Mouse (Mus musculus): ENCODE measurements at regions not wholly inside any gene's neighbourhood (a gene's known extent, or its start where the extent isn't known, plus 50 kb on each side); places are given as distances from the start of the nearest gene placed in this dataset.

DNA sequence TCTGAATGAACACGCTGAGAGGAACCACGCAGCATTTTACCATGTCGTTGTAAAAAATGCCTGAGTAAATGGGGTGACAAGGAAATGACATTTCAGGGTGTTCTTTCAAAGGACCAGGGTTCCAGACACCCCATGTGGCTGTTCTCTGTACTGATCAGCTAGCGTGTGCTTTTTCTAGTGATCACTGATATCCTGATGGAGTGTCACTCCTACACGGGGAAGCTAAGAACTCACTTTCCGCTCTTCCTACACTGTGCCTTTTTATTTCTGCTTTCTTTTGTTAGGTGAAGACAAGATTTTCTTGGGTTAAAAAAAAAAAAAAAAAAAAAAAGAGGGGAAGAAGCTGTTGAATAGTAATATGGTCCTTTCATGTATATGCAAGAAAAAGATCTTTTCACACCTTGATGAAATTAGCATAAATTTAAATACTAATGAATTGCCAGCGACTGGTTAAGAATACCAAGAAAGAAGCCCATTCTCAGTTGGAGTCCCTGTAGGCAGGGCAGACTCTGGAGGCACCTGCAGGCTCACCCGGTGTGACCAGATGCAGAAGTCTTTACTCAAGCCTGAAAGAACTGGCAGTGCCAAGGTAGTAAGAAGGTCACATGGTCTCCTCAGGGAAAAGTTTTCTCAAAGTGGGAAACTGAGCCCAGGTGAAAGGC is 270.2 kb upstream of the Irx2 start:
- Histone ChIP-seq H3K36me3 (ENCODE audit: insufficient read depth, low read length) (no peaks in the 10 kb centered on the region), H3K9me3 (ENCODE audit: low read length) (no peaks in the 10 kb centered on the region), H3K4me1 (replicated peaks; ENCODE audit: low read depth, low read length) (peaks cover 6% of the 10 kb centered on the region), H3K27me3 (ENCODE audit: insufficient read depth, low read length) (peaks cover 6% of the 10 kb centered on the region; the same call in 1 of the 2 replicates), H3K4me3 (replicated peaks; ENCODE audit: low read length) (no peak overlapping the region)
- TF ChIP-seq POU5F1 (IDR thresholded peaks at IDR 0.05; ENCODE audit: borderline replicate concordance, low read length) (no peak), CTCF (conservative IDR thresholded peaks at IDR 0.05; ENCODE audit: low read length) (no peak), NANOG (IDR thresholded peaks at IDR 0.05; ENCODE audit: borderline replicate concordance, low read length) (no peak)

DNA sequence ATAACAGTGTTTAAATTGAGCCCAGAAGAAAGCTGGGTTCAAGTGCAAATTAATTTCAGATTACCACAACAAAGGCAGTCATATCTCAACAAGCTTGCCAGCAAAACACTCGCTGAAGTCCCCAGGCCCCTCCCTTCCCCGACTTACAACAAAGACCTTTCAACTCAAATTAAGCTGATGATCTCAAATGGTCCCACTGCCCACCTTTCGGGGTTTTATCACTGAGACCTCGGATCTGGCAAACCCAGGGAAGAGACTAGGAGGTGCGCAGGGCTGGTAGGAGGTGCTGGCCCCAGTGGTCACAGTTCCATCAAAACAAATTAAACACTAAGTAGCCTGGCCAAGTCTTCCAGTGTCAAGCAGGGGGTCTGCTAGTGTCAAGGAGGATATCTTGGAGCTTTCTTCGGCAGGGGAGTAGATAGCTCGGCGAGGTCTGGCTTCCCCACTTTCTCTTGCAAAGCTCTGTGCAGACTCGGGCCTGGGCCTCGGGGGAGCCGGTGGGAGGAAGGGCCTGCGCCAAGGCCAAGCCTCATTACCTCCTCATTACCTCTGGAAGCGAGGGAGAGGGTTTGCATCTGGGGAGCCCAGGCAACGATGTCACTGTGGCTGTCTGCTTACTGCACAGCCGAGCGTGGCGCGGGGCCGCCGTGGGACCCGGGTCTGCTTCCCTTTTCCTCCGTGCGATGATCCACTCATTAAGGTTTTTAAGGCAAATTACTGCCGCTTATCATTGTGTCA is 262.9 kb upstream of the Irx2 start:
- TF ChIP-seq POU5F1 (IDR thresholded peaks at IDR 0.05; ENCODE audit: borderline replicate concordance, low read length) (no peak), CTCF (conservative IDR thresholded peaks at IDR 0.05; ENCODE audit: low read length) (no peak), NANOG (IDR thresholded peaks at IDR 0.05; ENCODE audit: borderline replicate concordance, low read length) (no peak)
- H3K4me3 ChIP-seq (replicated peaks; ENCODE audit: low read length), result no peak overlapping the region
- no peaks in the 10 kb centered on the region; the same call in 1 of the 2 replicates for H3K27me3 ChIP-seq (ENCODE audit: insufficient read depth, low read length)
- H3K4me1 ChIP-seq (replicated peaks; ENCODE audit: low read depth, low read length), result no peaks in the 10 kb centered on the region
- H3K36me3 ChIP-seq (ENCODE audit: insufficient read depth, low read length), result no peaks in the 10 kb centered on the region
- peaks cover 31% of the 10 kb centered on the region for H3K9me3 ChIP-seq (ENCODE audit: low read length)

DNA sequence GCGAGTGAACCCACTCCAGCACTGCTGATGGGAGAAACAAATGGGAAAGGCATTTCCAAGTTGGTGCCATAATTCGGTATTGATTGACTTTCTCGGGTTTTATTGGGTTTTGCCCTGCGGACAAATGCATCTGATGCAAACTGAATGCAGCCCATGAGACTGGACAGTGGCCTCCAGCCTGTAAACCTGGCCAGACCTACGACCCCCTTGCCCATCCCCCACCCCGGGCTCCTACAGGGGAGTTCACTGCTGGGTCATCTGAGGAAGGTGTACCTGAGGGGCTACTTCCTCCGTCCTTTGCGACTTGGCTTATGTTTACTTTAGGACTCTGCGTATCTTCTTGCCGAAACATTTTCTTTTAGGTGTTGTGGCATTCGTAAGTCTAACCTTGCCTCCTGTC is 262.3 kb upstream of the Irx2 start:
- H3K36me3 ChIP-seq (ENCODE audit: insufficient read depth, low read length), result no peaks in the 10 kb centered on the region
- peaks cover 35% of the 10 kb centered on the region for H3K9me3 ChIP-seq (ENCODE audit: low read length)
- no peaks in the 10 kb centered on the region for H3K4me1 ChIP-seq (replicated peaks; ENCODE audit: low read depth, low read length)
- TF ChIP-seq CTCF (conservative IDR thresholded peaks at IDR 0.05; ENCODE audit: low read length), result no peak
- no peak for TF ChIP-seq POU5F1 (IDR thresholded peaks at IDR 0.05; ENCODE audit: borderline replicate concordance, low read length)
- no peak for TF ChIP-seq NANOG (IDR thresholded peaks at IDR 0.05; ENCODE audit: borderline replicate concordance, low read length)
- H3K27me3 ChIP-seq (ENCODE audit: insufficient read depth, low read length), result no peaks in the 10 kb centered on the region; the same call in 1 of the 2 replicates
- no peak overlapping the region for H3K4me3 ChIP-seq (replicated peaks; ENCODE audit: low read length)

DNA sequence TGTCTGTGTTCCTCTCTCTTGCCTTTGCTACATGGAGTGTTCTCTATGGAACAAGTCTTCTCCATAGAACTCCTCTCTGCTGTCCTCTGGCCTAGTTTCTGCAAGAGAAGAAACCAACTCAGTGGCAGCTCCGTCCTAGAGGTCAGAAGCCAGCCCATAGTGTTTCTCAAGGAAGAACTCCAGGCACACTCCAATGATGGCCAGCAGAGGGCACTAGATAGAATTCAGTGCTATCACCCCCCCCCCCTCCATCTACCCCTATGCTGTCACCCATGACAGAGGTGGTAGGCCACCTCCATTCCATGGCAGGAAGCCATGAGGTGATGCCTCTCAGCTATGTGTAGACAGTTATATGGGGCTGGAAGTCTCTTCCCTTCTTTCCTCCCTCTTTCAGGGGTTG is 258.5 kb upstream of the Irx2 start:
- TF ChIP-seq CTCF (conservative IDR thresholded peaks at IDR 0.05; ENCODE audit: low read length), result peak; percentile 22
- no peak for TF ChIP-seq POU5F1 (IDR thresholded peaks at IDR 0.05; ENCODE audit: borderline replicate concordance, low read length)
- no peak for TF ChIP-seq NANOG (IDR thresholded peaks at IDR 0.05; ENCODE audit: borderline replicate concordance, low read length)
- H3K9me3 ChIP-seq (ENCODE audit: low read length), result peaks cover 37% of the 10 kb centered on the region

DNA sequence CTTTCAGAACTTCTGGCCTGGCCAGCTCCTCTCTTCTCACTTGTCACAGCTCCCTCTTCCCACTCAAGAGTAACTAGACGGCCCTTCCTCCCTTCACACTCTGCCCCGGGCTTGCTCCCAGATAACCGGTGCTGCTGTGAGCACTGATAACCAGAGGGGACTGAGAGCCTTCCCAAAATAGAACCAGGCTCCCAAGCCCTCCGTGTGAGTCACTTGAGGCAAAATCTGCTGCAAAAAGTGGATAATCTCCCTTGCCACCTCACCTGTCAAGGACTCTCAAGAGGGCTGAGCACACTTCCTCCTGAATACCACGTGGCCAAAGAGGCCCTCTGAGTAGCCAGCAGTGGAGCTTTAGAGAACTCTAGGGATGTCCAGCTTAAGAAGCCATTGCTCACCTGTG is 257.6 kb upstream of the Irx2 start:
- Histone ChIP-seq H3K27me3 (ENCODE audit: insufficient read depth, low read length) (no peaks in the 10 kb centered on the region; the same call in 1 of the 2 replicates), H3K4me1 (replicated peaks; ENCODE audit: low read depth, low read length) (no peaks in the 10 kb centered on the region), H3K36me3 (ENCODE audit: insufficient read depth, low read length) (no peaks in the 10 kb centered on the region), H3K4me3 (replicated peaks; ENCODE audit: low read length) (no peak overlapping the region), H3K9me3 (ENCODE audit: low read length) (peaks cover 28% of the 10 kb centered on the region)
- no peak for TF ChIP-seq POU5F1 (IDR thresholded peaks at IDR 0.05; ENCODE audit: borderline replicate concordance, low read length)
- TF ChIP-seq NANOG (IDR thresholded peaks at IDR 0.05; ENCODE audit: borderline replicate concordance, low read length), result no peak
- TF ChIP-seq CTCF (conservative IDR thresholded peaks at IDR 0.05; ENCODE audit: low read length), result no peak

More for the DNA sequence above, 258.5 kb upstream of the Irx2 start:
- Histone ChIP-seq H3K4me1 (replicated peaks; ENCODE audit: low read depth, low read length) (no peaks in the 10 kb centered on the region), H3K27me3 (ENCODE audit: insufficient read depth, low read length) (no peaks in the 10 kb centered on the region; the same call in 1 of the 2 replicates), H3K36me3 (ENCODE audit: insufficient read depth, low read length) (no peaks in the 10 kb centered on the region), H3K4me3 (replicated peaks; ENCODE audit: low read length) (no peak overlapping the region)

DNA sequence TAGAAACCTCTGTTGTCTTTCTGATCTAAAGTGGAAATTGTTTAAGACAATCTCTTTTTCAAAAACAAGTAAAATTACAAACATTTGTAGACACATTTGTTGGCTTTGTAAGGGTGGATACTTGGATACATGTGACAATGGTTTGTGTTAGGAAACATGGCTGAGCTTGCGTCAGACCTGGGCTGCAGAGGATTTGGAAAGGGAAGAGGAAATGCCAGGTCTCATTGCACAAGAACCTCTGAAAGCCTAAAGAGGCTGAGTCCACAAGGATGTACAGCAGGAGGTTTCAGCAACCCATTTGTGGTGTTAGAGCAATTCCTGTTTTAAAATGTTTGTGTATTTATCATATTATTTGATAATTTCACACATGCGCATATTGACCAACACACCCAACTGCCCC is 235.3 kb upstream of the Irx2 start:
- no peak for TF ChIP-seq CTCF (conservative IDR thresholded peaks at IDR 0.05; ENCODE audit: low read length)
- no peak for TF ChIP-seq NANOG (IDR thresholded peaks at IDR 0.05; ENCODE audit: borderline replicate concordance, low read length)
- TF ChIP-seq POU5F1 (IDR thresholded peaks at IDR 0.05; ENCODE audit: borderline replicate concordance, low read length), result no peak
- H3K36me3 ChIP-seq (ENCODE audit: insufficient read depth, low read length), result no peaks in the 10 kb centered on the region
- no peaks in the 10 kb centered on the region for H3K27me3 ChIP-seq (ENCODE audit: insufficient read depth, low read length)
- peaks cover 9% of the 10 kb centered on the region for H3K9me3 ChIP-seq (ENCODE audit: low read length)
- H3K4me1 ChIP-seq (replicated peaks; ENCODE audit: low read depth, low read length), result no peaks in the 10 kb centered on the region
- H3K4me3 ChIP-seq (replicated peaks; ENCODE audit: low read length), result no peak overlapping the region

DNA sequence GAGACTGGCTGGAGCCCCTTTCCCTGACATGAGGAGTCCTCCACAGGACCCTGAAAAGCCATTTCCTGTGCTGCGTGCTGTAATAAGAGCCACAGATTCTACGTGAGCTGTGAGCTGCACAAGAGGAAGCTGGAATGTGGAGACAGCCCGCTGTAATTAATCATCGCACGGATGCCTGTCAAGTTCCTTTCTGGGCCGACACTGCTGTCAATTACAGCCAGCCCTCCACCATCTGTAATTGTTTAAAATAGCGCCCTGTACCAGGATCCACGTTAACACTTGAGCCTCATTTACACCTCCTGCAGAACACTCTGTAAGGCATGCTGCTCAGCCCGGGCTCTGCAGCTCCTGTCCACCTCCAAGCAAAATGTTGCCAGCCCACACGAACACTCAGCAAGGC is 227.9 kb upstream of the Irx2 start:
- Histone ChIP-seq H3K36me3 (ENCODE audit: insufficient read depth, low read length) (no peaks in the 10 kb centered on the region), H3K4me3 (replicated peaks; ENCODE audit: low read length) (no peak overlapping the region), H3K9me3 (ENCODE audit: low read length) (no peaks in the 10 kb centered on the region), H3K27me3 (ENCODE audit: insufficient read depth, low read length) (no peaks in the 10 kb centered on the region; the same call in 1 of the 2 replicates), H3K4me1 (replicated peaks; ENCODE audit: low read depth, low read length) (no peaks in the 10 kb centered on the region)
- TF ChIP-seq NANOG (IDR thresholded peaks at IDR 0.05; ENCODE audit: borderline replicate concordance, low read length), result no peak
- no peak for TF ChIP-seq CTCF (conservative IDR thresholded peaks at IDR 0.05; ENCODE audit: low read length)
- no peak for TF ChIP-seq POU5F1 (IDR thresholded peaks at IDR 0.05; ENCODE audit: borderline replicate concordance, low read length)

DNA sequence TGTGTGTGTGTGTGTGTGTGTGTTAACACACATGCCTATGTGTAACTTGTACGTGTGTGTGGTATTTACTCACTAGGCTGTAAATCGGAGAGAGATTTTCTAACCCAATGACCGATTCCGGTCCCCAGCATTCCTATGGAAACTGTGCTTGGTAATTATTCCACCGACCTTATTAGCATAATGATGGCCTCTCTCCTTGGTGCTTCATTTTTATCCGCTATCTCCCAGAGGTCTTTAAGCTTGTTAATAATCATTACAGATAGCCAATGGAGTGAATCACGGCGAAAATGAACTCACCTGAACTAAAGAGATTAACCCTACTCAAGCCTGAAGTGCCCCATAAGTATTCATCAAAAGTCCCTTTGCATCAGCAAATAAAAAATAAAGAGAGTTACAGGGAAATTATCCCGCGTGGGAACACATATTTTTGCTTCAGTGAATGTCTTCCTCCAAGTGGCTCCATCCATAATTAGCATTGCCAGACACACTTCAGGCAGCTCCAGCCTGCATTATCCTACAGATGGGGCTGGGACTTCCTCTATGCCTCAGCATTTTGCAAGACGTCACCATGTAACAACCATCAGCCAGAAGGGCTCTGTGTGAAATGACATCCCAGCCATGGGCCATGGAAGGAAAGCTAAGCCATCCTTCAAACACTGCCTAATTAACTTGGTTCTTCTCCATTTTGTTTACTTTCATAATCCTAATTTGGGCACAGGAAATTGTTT is 219.2 kb upstream of the Irx2 start:
- no peaks in the 10 kb centered on the region for H3K9me3 ChIP-seq (ENCODE audit: low read length)

More for the DNA sequence above, 219.2 kb upstream of the Irx2 start:
- no peaks in the 10 kb centered on the region for H3K36me3 ChIP-seq (ENCODE audit: insufficient read depth, low read length)
- no peaks in the 10 kb centered on the region for H3K4me1 ChIP-seq (replicated peaks; ENCODE audit: low read depth, low read length)
- H3K4me3 ChIP-seq (replicated peaks; ENCODE audit: low read length), result no peak overlapping the region
- TF ChIP-seq CTCF (conservative IDR thresholded peaks at IDR 0.05; ENCODE audit: low read length) (no peak), NANOG (IDR thresholded peaks at IDR 0.05; ENCODE audit: borderline replicate concordance, low read length) (no peak), POU5F1 (IDR thresholded peaks at IDR 0.05; ENCODE audit: borderline replicate concordance, low read length) (no peak)
- H3K27me3 ChIP-seq (ENCODE audit: insufficient read depth, low read length), result no peaks in the 10 kb centered on the region
